Mouse (Mus musculus) heart, postnatal 36 days (tissue): ENCODE measurements around the gene Heatr4. TPM values are rescaled to one million over a fixed set of nuclear protein-coding genes. Genes with fewer than 3 reads are reported as not detected.
A peak's percentile ranks its signal among the peaks of the same experiment; 100 is the strongest.
"Not testable (repeated sequence)": the region's sequence is repeated elsewhere in the genome, so short reads cannot be mapped to it uniquely, and the experiment has no call there.

Source experiments
- DNase-seq, 2 experiments: peaks; one replicate each; pipeline ENCODE4 v3.0.0; 2021 to 2022
- intact Hi-C: fragments of 180-260 bp; cut with DNase I; formaldehyde crosslinking; loops from one replicate; pipeline ENCODE4 v1.15.1; 2025
- total RNA-seq, 2 experiments: library from RNA; stranded (reverse); gene quantifications; 2 replicates each; pipeline ENCODE4 v1.2.3; 2021

Gene Heatr4
- total RNA-seq, 2 experiments from 2014 or later, result not detected

GRCm38 (mm10) chr12:83941938-83942337 lies 42.7 kb downstream of the Heatr4 start:
- no peak for DNase-seq
- intact Hi-C loops, result loop anchor here (2.0 kb wide), 1 partner anchor 17 kb away; no protein-coding TSS in a partner anchor

- no peak for DNase-seq
- intact Hi-C loops, result loop anchor here (2.0 kb wide), 1 partner anchor 15 kb away; no protein-coding TSS in a partner anchor
Observed at GRCm38 (mm10) chr12:83940031-83940430, 44.6 kb downstream of the Heatr4 start.

- intact Hi-C loops, result loop anchor here (5.0 kb wide), 1 partner anchor 227 kb away; no protein-coding TSS in a partner anchor
- no peak for DNase-seq
Observed at GRCm38 (mm10) chr12:83939332-83939731, 45.3 kb downstream of the Heatr4 start.

GRCm38 (mm10) chr12:83938592-83938991 lies 46.1 kb downstream of the Heatr4 start:
- intact Hi-C loops, result loop anchor here (5.0 kb wide), 1 partner anchor 226 kb away; no protein-coding TSS in a partner anchor
- DNase-seq, result not testable (repeated sequence)

- DNase-seq, result no peak
- intact Hi-C loops, result loop anchor here (5.0 kb wide), 1 partner anchor 225 kb away; no protein-coding TSS in a partner anchor
Observed at GRCm38 (mm10) chr12:83937600-83937999, 47.1 kb downstream of the Heatr4 start.

- no peak for DNase-seq
- intact Hi-C loops, result no loop called here
Observed at GRCm38 (mm10) chr12:83929186-83929804, 55.4 kb downstream of the Heatr4 start.

- peak; percentile 26 to 29 for DNase-seq
- intact Hi-C loops, result no loop called here
Observed at GRCm38 (mm10) chr12:83927747-83928146, 56.9 kb downstream of the Heatr4 start.

- intact Hi-C loops, result no loop called here
- DNase-seq, result no peak
Observed at GRCm38 (mm10) chr12:83926061-83926460, 58.6 kb downstream of the Heatr4 start.

- no peak for DNase-seq
- intact Hi-C loops, result loop anchor here (2.0 kb wide), 1 partner anchor 16 kb away; no protein-coding TSS in a partner anchor
Observed at GRCm38 (mm10) chr12:83925160-83925703, 59.4 kb downstream of the Heatr4 start.

GRCm38 (mm10) chr12:83924332-83924731 lies 60.3 kb downstream of the Heatr4 start:
- intact Hi-C loops, result loop anchor here (2.0 kb wide), 1 partner anchor 16 kb away; no protein-coding TSS in a partner anchor
- no peak for DNase-seq

GRCm38 (mm10) chr12:83923486-83923859 lies 61.2 kb downstream of the Heatr4 start:
- intact Hi-C loops, result no loop called here
- DNase-seq, result no peak

GRCm38 (mm10) chr12:83922724-83923485 lies 61.7 kb downstream of the Heatr4 start:
- DNase-seq, result no peak
- intact Hi-C loops, result no loop called here

GRCm38 (mm10) chr12:83921535-83922381 lies 62.9 kb downstream of the Heatr4 start, which contains the start of gene Numb:
TSS of gene Numb (minus strand) at chr12:83921934.
- intact Hi-C loops, result loop anchor here (2.0 kb wide), 1 partner anchor 29 kb away; the partner anchor contains the start of gene Riox1
- peak; percentile 95 to 97 for DNase-seq

- intact Hi-C loops, result loop anchor here (2.0 kb wide), 1 partner anchor 30 kb away; the partner anchor contains the start of gene Riox1
- DNase-seq, result peak; percentile 28 to 36
Observed at GRCm38 (mm10) chr12:83920721-83921441, 63.8 kb downstream of the Heatr4 start.

GRCm38 (mm10) chr12:83916884-83917283 lies 67.8 kb downstream of the Heatr4 start:
- DNase-seq, result peak in 1 of 2 experiments; percentile 39
- intact Hi-C loops, result no loop called here

- intact Hi-C loops, result no loop called here
- no peak for DNase-seq
Observed at GRCm38 (mm10) chr12:83914797-83915196, 69.9 kb downstream of the Heatr4 start.

- no peak for DNase-seq
- intact Hi-C loops, result no loop called here
Observed at GRCm38 (mm10) chr12:83914202-83914740, 70.4 kb downstream of the Heatr4 start.

GRCm38 (mm10) chr12:83910451-83910850 lies 74.2 kb downstream of the Heatr4 start:
- intact Hi-C loops, result no loop called here
- DNase-seq, result no peak
